Mouse (Mus musculus) left cerebral cortex, postnatal 14 days (tissue): ENCODE data around the gene Ctnna3. TPM values are rescaled to one million over a fixed set of nuclear protein-coding genes. Genes with fewer than 3 reads are reported as not detected.

ENCODE experiments used
- DNase-seq, 2 experiments: peaks; one replicate each; pipeline ENCODE4 v3.0.0; 2021 to 2022; ENCODE audit warnings: low spot score in 2 of 2, mixed read lengths in 1 of 2
- intact Hi-C: fragments of 180-260 bp; cut with DNase I; formaldehyde crosslinking; loops from one replicate; pipeline ENCODE4 v1.15.1; 2025
- total RNA-seq, 2 experiments: library from RNA; stranded (reverse); gene quantifications; 2 replicates each; pipeline ENCODE4 v1.2.3; 2021

The Ctnna3 gene
- total RNA-seq, 2 experiments from 2014 or later, result 1.0 to 2.0 TPM

- DNase-seq, result peak in 1 of 2 experiments; percentile 14
- intact Hi-C loops, result loop anchor here (5.0 to 10.0 kb wide), 3 partner anchors 504 to 1678 kb away; partner anchors contain the start of gene Gm7075
Measured at GRCm38 (mm10) chr10:64086567-64087391, 656.9 kb downstream of the Ctnna3 start.

GRCm38 (mm10) chr10:64087521-64087920, 657.6 kb downstream of the Ctnna3 start:
- intact Hi-C loops, result loop anchor here (5.0 to 10.0 kb wide), 3 partner anchors 505 to 1677 kb away; partner anchors contain the start of gene Gm7075
- peak in 1 of 2 experiments; percentile 18 for DNase-seq

- DNase-seq, result peak in 1 of 2 experiments; percentile 35
- intact Hi-C loops, result loop anchor here (5.0 to 10.0 kb wide), 3 partner anchors 506 to 1677 kb away; partner anchors contain the start of gene Gm7075
Measured at GRCm38 (mm10) chr10:64087936-64088773, 658.3 kb downstream of the Ctnna3 start.

GRCm38 (mm10) chr10:64088774-64089460, 659.0 kb downstream of the Ctnna3 start:
- intact Hi-C loops, result loop anchor here (5.0 to 10.0 kb wide), 3 partner anchors 507 to 1676 kb away; partner anchors contain the start of gene Gm7075

GRCm38 (mm10) chr10:64089680-64090460, 660.0 kb downstream of the Ctnna3 start, which contains the start of gene Lrrtm3:
Lrrtm3 (minus strand) TSS chr10:64090277.
- DNase-seq, result peak; percentile 88 to 90
- intact Hi-C loops, result loop anchor here (5.0 to 10.0 kb wide), 3 partner anchors 508 to 1675 kb away; partner anchors contain the start of gene Gm7075

More at GRCm38 (mm10) chr10:64088774-64089460, 659.0 kb downstream of the Ctnna3 start:
- DNase-seq, result peak in 1 of 2 experiments; percentile 9

- no peak for DNase-seq
- intact Hi-C loops, result no loop called here
Measured at GRCm38 (mm10) chr10:64096532-64096931, 666.6 kb downstream of the Ctnna3 start.

- intact Hi-C loops, result no loop called here
- DNase-seq, result peak; percentile 9 to 16
Measured at GRCm38 (mm10) chr10:64115246-64115645, 685.3 kb downstream of the Ctnna3 start.

GRCm38 (mm10) chr10:64118833-64119232, 688.9 kb downstream of the Ctnna3 start:
- DNase-seq, result no peak
- intact Hi-C loops, result no loop called here

- intact Hi-C loops, result no loop called here
- DNase-seq, result no peak
Measured at GRCm38 (mm10) chr10:64130397-64131150, 700.7 kb downstream of the Ctnna3 start.

- intact Hi-C loops, result no loop called here
- DNase-seq, result no peak
Measured at GRCm38 (mm10) chr10:64133461-64133860, 703.6 kb downstream of the Ctnna3 start.

GRCm38 (mm10) chr10:64135481-64135880, 705.6 kb downstream of the Ctnna3 start:
- DNase-seq, result no peak
- intact Hi-C loops, result no loop called here

- intact Hi-C loops, result no loop called here
- no peak for DNase-seq
Measured at GRCm38 (mm10) chr10:64146511-64146910, 716.6 kb downstream of the Ctnna3 start.

GRCm38 (mm10) chr10:64181696-64182095, 751.8 kb downstream of the Ctnna3 start:
- intact Hi-C loops, result no loop called here
- DNase-seq, result peak; percentile 49 to 52

GRCm38 (mm10) chr10:64182731-64183130, 752.8 kb downstream of the Ctnna3 start:
- peak; percentile 16 to 63 for DNase-seq
- intact Hi-C loops, result no loop called here

GRCm38 (mm10) chr10:64188046-64188445, 758.1 kb downstream of the Ctnna3 start:
- DNase-seq, result no peak
- intact Hi-C loops, result no loop called here

- no peak for DNase-seq
- intact Hi-C loops, result no loop called here
Measured at GRCm38 (mm10) chr10:64197584-64197983, 767.7 kb downstream of the Ctnna3 start.

GRCm38 (mm10) chr10:64215632-64216031, 785.7 kb downstream of the Ctnna3 start:
- intact Hi-C loops, result no loop called here
- peak; percentile 11 to 24 for DNase-seq

- DNase-seq, result no peak
- intact Hi-C loops, result no loop called here
Measured at GRCm38 (mm10) chr10:64223023-64223422, 793.1 kb downstream of the Ctnna3 start.
